Mouse (Mus musculus) effector memory CD4-positive, alpha-beta T cell, adult 5 months (primary cell): ENCODE measurements around the gene Safb. TPM values are rescaled to one million over a fixed set of nuclear protein-coding genes. Genes with fewer than 3 reads are reported as not detected.

ENCODE experiments used
- polyA plus RNA-seq: library from polyadenylated mRNA; unstranded; fragments of 100-300 nt; shearing (Covaris generic); gene quantifications from one replicate; pipeline ENCODE4 v1.2.1, GENCODE M21; 2017

The Safb gene
- 213 TPM for polyA plus RNA-seq

GRCm38 (mm10) chr17:56584257-56585130, at the start of gene Safb, which contains the start of gene Safb2:
Gene Safb, plus strand, starts transcription at chr17:56584825.
Gene Safb2, minus strand, starts transcription at chr17:56584585.

GRCm38 (mm10) chr17:56554122-56554551, 30.5 kb upstream of the Safb start, which contains the start of gene Gm20219:
Gene Gm20219, minus strand, starts transcription at chr17:56554387.

GRCm38 (mm10) chr17:56609452-56610171, 25.0 kb downstream of the Safb start, which contains the start of gene 2410015M20Rik:
Gene 2410015M20Rik, minus strand, starts transcription at chr17:56609771.

GRCm38 (mm10) chr17:56613236-56613844, 28.7 kb downstream of the Safb start, which contains the start of gene Rpl36:
Gene Rpl36, plus strand, starts transcription at chr17:56613416.

GRCm38 (mm10) chr17:56626754-56627470, 42.3 kb downstream of the Safb start, which contains the start of gene Lonp1:
Gene Lonp1, minus strand, starts transcription at chr17:56626887.

GRCm38 (mm10) chr17:56627530-56628277, 43.1 kb downstream of the Safb start, which contains the start of gene Catsperd:
Gene Catsperd, plus strand, starts transcription at chr17:56628143.

Other genes with a start within 250 kb of the Safb start
- gene Ptprs, start 108.3 kb upstream of the Safb start, polyA plus RNA-seq: 7.4 TPM
- gene Znrf4, start 72.4 kb upstream of the Safb start, polyA plus RNA-seq: not detected
- gene Gm20219, start 30.4 kb upstream of the Safb start, polyA plus RNA-seq: 0.40 TPM
- gene Safb2, start 240 bp upstream of the Safb start, polyA plus RNA-seq: 215 TPM
- gene 2410015M20Rik, start 24.9 kb downstream of the Safb start, polyA plus RNA-seq: 133 TPM
- 1,953 TPM for gene Rpl36, start 28.6 kb downstream of the Safb start, polyA plus RNA-seq
- gene Lonp1, start 42.1 kb downstream of the Safb start, polyA plus RNA-seq: 53.4 TPM
- 1.2 TPM for gene Catsperd, start 43.3 kb downstream of the Safb start, polyA plus RNA-seq
- gene Ranbp3, start 88.5 kb downstream of the Safb start, polyA plus RNA-seq: 72.6 TPM
- 139 TPM for gene Ndufa11, start 132.9 kb downstream of the Safb start, polyA plus RNA-seq
- gene Vmac, start 133.2 kb downstream of the Safb start, polyA plus RNA-seq: 8.5 TPM
- gene Nrtn, start 172.7 kb downstream of the Safb start, polyA plus RNA-seq: not detected
- gene Dus3l, start 179.9 kb downstream of the Safb start, polyA plus RNA-seq: 43.1 TPM
- 0.95 TPM for gene Prr22, start 185.4 kb downstream of the Safb start, polyA plus RNA-seq
- gene Rfx2, start 246.2 kb downstream of the Safb start, polyA plus RNA-seq: 2.5 TPM